Mouse (Mus musculus): ENCODE measurements around the gene Chid1. TPM values are rescaled to one million over a fixed set of nuclear protein-coding genes. Genes with fewer than 3 reads are reported as not detected.

Chid1 gene
- polyA plus RNA-seq, 1 experiment from 2014 or later, result 20.8 TPM

- H3K4me1 ChIP-seq (replicated peaks; ENCODE audit: control insufficient read depth, insufficient read depth), result no peaks in the 10 kb centered on the region
- H3K4me3 ChIP-seq (ENCODE audit: low read depth, low read length), result no peak overlapping the region
- TF ChIP-seq EP300 (optimal IDR thresholded peaks at IDR 0.05), result no peak
- no peak for TF ChIP-seq CTCF (IDR thresholded peaks at IDR 0.05; ENCODE audit: low read depth)
- H3K9ac ChIP-seq (ENCODE audit: low read length), result no peak overlapping the region
- no peaks in the 10 kb centered on the region for H3K9me3 ChIP-seq (ENCODE audit: control insufficient read depth, low read length)
- DNase-seq (ENCODE audit: low spot score) (no peak), ATAC-seq (ENCODE audit: low FRiP score, low TSS enrichment) (no peak)
- H3K27ac ChIP-seq (replicated peaks), result no peak overlapping the region
- WGBS, result 46% methylated on average over 4 of the region's 4 CpGs
- peaks cover 2% of the 10 kb centered on the region; the same call in 1 of the 2 replicates for H3K36me3 ChIP-seq (ENCODE audit: control insufficient read depth, insufficient read depth, low read length)
- no peak overlapping the region for H3K4me2 ChIP-seq (replicated peaks; ENCODE audit: low read depth)
- H3K27me3 ChIP-seq (ENCODE audit: control insufficient read depth, insufficient read depth, low read length), result no peaks in the 10 kb centered on the region
Measured at GRCm38 (mm10) chr7:141523007-141523406, 16.6 kb downstream of the Chid1 start.

- Histone ChIP-seq H3K9me3 (ENCODE audit: control insufficient read depth, low read length) (no peaks in the 10 kb centered on the region), H3K4me2 (replicated peaks; ENCODE audit: low read depth) (no peak overlapping the region), H3K4me1 (replicated peaks; ENCODE audit: control insufficient read depth, insufficient read depth) (no peaks in the 10 kb centered on the region), H3K4me3 (ENCODE audit: low read depth, low read length) (no peak overlapping the region), H3K27ac (replicated peaks) (no peak overlapping the region), H3K27me3 (ENCODE audit: control insufficient read depth, insufficient read depth, low read length) (no peaks in the 10 kb centered on the region), H3K36me3 (ENCODE audit: control insufficient read depth, insufficient read depth, low read length) (peaks cover 4% of the 10 kb centered on the region; the same call in 1 of the 2 replicates), H3K9ac (ENCODE audit: low read length) (no peak overlapping the region)
- 81% methylated on average over 1 of the region's 1 CpGs for WGBS
- ATAC-seq (ENCODE audit: low FRiP score, low TSS enrichment) (no peak), DNase-seq (ENCODE audit: low spot score) (no peak)
- TF ChIP-seq CTCF (IDR thresholded peaks at IDR 0.05; ENCODE audit: low read depth) (no peak), EP300 (optimal IDR thresholded peaks at IDR 0.05) (no peak)
Measured at GRCm38 (mm10) chr7:141519795-141520194, 19.9 kb downstream of the Chid1 start.

- H3K4me2 ChIP-seq (replicated peaks; ENCODE audit: low read depth), result no peak overlapping the region
- H3K4me1 ChIP-seq (replicated peaks; ENCODE audit: control insufficient read depth, insufficient read depth), result no peaks in the 10 kb centered on the region
- DNase-seq (ENCODE audit: low spot score), result no peak
- H3K9me3 ChIP-seq (ENCODE audit: control insufficient read depth, low read length), result no peaks in the 10 kb centered on the region
- TF ChIP-seq CTCF (IDR thresholded peaks at IDR 0.05; ENCODE audit: low read depth) (no peak), EP300 (optimal IDR thresholded peaks at IDR 0.05) (no peak)
- H3K27me3 ChIP-seq (ENCODE audit: control insufficient read depth, insufficient read depth, low read length), result no peaks in the 10 kb centered on the region
- WGBS, result 79% methylated on average over 3 of the region's 3 CpGs
- ATAC-seq (ENCODE audit: low FRiP score, low TSS enrichment), result no peak
- H3K9ac ChIP-seq (ENCODE audit: low read length), result no peak overlapping the region
- H3K4me3 ChIP-seq (ENCODE audit: low read depth, low read length), result no peak overlapping the region
- H3K27ac ChIP-seq (replicated peaks), result no peak overlapping the region
- peaks cover 4% of the 10 kb centered on the region; the same call in 1 of the 2 replicates for H3K36me3 ChIP-seq (ENCODE audit: control insufficient read depth, insufficient read depth, low read length)
Measured at GRCm38 (mm10) chr7:141518926-141519325, 20.7 kb downstream of the Chid1 start.

- Histone ChIP-seq H3K9ac (ENCODE audit: low read length) (no peak overlapping the region), H3K9me3 (ENCODE audit: control insufficient read depth, low read length) (no peaks in the 10 kb centered on the region), H3K27me3 (ENCODE audit: control insufficient read depth, insufficient read depth, low read length) (no peaks in the 10 kb centered on the region), H3K4me1 (replicated peaks; ENCODE audit: control insufficient read depth, insufficient read depth) (no peaks in the 10 kb centered on the region), H3K4me3 (ENCODE audit: low read depth, low read length) (no peak overlapping the region), H3K4me2 (replicated peaks; ENCODE audit: low read depth) (no peak overlapping the region), H3K36me3 (ENCODE audit: control insufficient read depth, insufficient read depth, low read length) (peaks cover 4% of the 10 kb centered on the region; the same call in 1 of the 2 replicates), H3K27ac (replicated peaks) (no peak overlapping the region)
- 94% methylated on average over 5 of the region's 5 CpGs for WGBS
- TF ChIP-seq CTCF (IDR thresholded peaks at IDR 0.05; ENCODE audit: low read depth) (no peak), EP300 (optimal IDR thresholded peaks at IDR 0.05) (no peak)
- no peak for ATAC-seq (ENCODE audit: low FRiP score, low TSS enrichment)
- no peak for DNase-seq (ENCODE audit: low spot score)
Measured at GRCm38 (mm10) chr7:141518296-141518695, 21.4 kb downstream of the Chid1 start.

- WGBS, result 82% methylated on average over 4 of the region's 4 CpGs
- no peaks in the 10 kb centered on the region for H3K4me1 ChIP-seq (replicated peaks; ENCODE audit: control insufficient read depth, insufficient read depth)
- no peak overlapping the region for H3K9ac ChIP-seq (ENCODE audit: low read length)
- peaks cover 4% of the 10 kb centered on the region; the same call in 1 of the 2 replicates for H3K36me3 ChIP-seq (ENCODE audit: control insufficient read depth, insufficient read depth, low read length)
- no peak overlapping the region for H3K27ac ChIP-seq (replicated peaks)
- H3K9me3 ChIP-seq (ENCODE audit: control insufficient read depth, low read length), result no peaks in the 10 kb centered on the region
- DNase-seq (ENCODE audit: low spot score) (no peak), ATAC-seq (ENCODE audit: low FRiP score, low TSS enrichment) (no peak)
- no peak overlapping the region for H3K4me3 ChIP-seq (ENCODE audit: low read depth, low read length)
- H3K4me2 ChIP-seq (replicated peaks; ENCODE audit: low read depth), result no peak overlapping the region
- no peak for TF ChIP-seq EP300 (optimal IDR thresholded peaks at IDR 0.05)
- TF ChIP-seq CTCF (IDR thresholded peaks at IDR 0.05; ENCODE audit: low read depth), result no peak
- H3K27me3 ChIP-seq (ENCODE audit: control insufficient read depth, insufficient read depth, low read length), result no peaks in the 10 kb centered on the region
Measured at GRCm38 (mm10) chr7:141517638-141518037, 22.0 kb downstream of the Chid1 start.

- no peak overlapping the region for H3K4me2 ChIP-seq (replicated peaks; ENCODE audit: low read depth)
- H3K9ac ChIP-seq (ENCODE audit: low read length), result no peak overlapping the region
- no peaks in the 10 kb centered on the region for H3K9me3 ChIP-seq (ENCODE audit: control insufficient read depth, low read length)
- no peaks in the 10 kb centered on the region for H3K27me3 ChIP-seq (ENCODE audit: control insufficient read depth, insufficient read depth, low read length)
- ATAC-seq (ENCODE audit: low FRiP score, low TSS enrichment) (no peak), DNase-seq (ENCODE audit: low spot score) (no peak)
- no peaks in the 10 kb centered on the region for H3K4me1 ChIP-seq (replicated peaks; ENCODE audit: control insufficient read depth, insufficient read depth)
- no peak overlapping the region for H3K27ac ChIP-seq (replicated peaks)
- WGBS, result 74% methylated on average over 8 of the region's 8 CpGs
- H3K36me3 ChIP-seq (ENCODE audit: control insufficient read depth, insufficient read depth, low read length), result 0 out of 2 replicates have a peak, but pooled peaks cover 4% of the 10 kb centered on the region
- TF ChIP-seq EP300 (optimal IDR thresholded peaks at IDR 0.05), result no peak
- H3K4me3 ChIP-seq (ENCODE audit: low read depth, low read length), result no peak overlapping the region
Measured at GRCm38 (mm10) chr7:141510681-141511191, 28.9 kb downstream of the Chid1 start.

Measured in stomach, postnatal 0 days (tissue).